Mouse (Mus musculus): ENCODE measurements around the gene Il1rl2.

The Il1rl2 gene

DNA sequence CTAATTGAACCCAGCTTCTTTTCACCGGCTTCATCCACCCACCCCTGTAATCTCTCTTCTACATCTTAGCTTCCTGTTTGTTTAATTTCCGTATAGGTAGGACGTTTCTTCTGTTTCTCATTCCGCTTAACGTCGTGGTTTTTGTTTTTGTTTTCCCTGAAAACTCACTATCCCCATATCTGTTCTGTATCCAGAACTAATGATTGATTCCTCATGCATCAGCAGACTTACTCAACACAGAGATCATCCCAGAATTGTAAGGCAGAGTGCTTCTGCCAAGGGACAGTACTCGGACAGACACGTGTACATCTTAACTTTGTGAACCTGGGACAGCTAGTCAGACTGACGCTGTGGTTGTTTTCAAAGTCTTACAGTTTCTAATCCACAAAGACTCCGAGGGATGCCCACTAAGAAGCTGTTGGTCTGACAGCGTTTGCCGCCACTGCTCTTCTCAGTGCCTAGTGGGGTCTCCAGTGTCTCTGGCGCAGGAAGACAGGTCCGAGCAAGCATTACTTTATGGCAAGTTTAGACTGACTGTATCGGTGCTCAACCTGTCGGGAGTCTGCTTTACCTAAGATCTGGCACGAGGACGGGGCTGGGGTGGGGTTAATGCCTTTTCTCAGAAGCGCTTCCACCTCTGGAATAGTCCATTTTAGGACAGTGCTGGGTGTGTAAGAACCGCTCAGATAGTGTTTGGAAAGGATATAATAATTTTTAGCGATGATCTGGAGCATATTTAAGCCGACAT is 719 bp downstream of the Il1rl2 start:
- no peak for DNase-seq (ENCODE audit: low spot score in 2 of 2)

GRCm38 (mm10) chr1:40325711-40326327 is 1.4 kb downstream of the Il1rl2 start:
- no peak for DNase-seq (ENCODE audit: low spot score in 2 of 2)

- DNase-seq (ENCODE audit: low spot score in 2 of 2) = no peak
Observed at GRCm38 (mm10) chr1:40327604-40328003, 3.2 kb downstream of the Il1rl2 start.

- DNase-seq (ENCODE audit: low spot score in 2 of 2) = no peak
Observed at GRCm38 (mm10) chr1:40329526-40329925, 5.1 kb downstream of the Il1rl2 start.

- DNase-seq (ENCODE audit: low spot score in 2 of 2) = no peak
Observed at GRCm38 (mm10) chr1:40330181-40330580, 5.8 kb downstream of the Il1rl2 start.

GRCm38 (mm10) chr1:40339346-40339745 is 14.9 kb downstream of the Il1rl2 start:
- DNase-seq (ENCODE audit: low spot score in 2 of 2) = no peak

DNA sequence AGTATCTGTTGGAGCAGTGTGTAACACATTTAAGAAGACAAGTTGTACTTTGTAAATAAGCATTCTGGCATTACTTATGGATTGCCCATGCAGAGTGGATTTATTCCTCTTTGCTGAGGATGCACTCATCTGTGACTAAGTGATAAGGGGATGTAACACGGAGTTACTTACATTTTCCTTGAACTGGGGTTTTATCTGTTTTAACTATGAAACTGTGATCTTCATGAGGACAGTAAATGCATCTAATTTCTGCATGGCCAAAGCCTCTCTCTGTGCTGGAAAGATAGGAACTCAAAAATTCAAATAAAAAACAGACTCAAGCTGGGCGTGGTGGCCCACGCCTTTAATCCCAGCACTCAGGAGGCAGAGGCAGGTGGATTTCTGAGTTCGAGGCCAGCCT is 15.7 kb downstream of the Il1rl2 start:
- DNase-seq (ENCODE audit: low spot score in 2 of 2) = no peak

DNA sequence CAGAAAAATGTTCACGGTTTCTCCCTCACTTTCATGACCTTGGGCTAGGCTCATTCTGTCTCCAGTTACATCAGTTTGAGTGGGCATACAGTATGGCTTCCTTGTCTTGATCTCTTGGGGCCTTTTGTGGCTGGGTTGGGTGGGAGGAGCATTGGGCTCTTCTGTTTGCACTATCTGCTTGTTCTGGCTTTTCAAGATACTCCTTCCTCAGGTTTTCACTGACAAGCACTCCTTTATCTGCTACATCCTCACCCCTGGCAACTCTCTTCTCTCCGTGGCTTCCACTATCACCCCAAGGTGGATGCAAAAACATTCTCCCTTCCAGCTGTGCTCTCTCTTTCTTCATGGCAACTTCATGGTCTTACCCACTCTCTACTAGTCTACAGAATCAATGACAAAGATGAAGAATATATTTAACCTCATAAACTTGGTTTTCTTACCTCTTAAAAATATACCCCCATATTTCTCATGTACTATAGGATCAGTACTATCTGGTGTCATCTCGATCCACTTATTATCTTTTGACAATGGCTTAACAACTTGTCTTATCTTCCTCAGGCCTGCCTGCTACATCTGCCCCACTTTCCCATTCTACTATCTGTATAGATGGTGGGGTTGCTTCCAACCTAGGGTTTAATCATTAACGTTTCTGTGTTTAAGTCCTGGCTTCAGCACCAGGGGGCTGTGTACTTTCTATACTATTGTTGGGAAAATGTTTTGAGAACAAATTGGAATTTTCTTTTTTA is 27.9 kb downstream of the Il1rl2 start:
- DNase-seq (ENCODE audit: low spot score in 2 of 2) = no peak

DNA sequence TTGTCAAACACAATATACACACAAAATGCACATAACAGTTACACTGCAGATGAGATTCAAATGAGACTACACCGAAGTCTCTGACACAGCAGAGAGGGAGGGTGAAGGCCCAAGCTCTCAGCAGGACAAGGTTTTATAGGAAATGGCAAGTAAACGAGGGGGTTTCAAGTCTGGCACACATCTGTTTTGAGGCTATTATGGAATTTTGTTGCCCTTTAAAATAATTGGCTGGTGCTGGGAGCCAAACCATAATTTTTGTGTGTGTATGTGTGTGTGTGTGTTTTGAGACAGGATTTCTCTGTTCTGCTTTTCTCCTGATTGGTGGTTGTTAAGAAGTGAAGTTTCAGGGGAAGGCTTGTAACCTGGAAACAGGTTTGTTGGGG is 28.5 kb downstream of the Il1rl2 start:
- no peak for DNase-seq (ENCODE audit: low spot score in 2 of 2)

DNA sequence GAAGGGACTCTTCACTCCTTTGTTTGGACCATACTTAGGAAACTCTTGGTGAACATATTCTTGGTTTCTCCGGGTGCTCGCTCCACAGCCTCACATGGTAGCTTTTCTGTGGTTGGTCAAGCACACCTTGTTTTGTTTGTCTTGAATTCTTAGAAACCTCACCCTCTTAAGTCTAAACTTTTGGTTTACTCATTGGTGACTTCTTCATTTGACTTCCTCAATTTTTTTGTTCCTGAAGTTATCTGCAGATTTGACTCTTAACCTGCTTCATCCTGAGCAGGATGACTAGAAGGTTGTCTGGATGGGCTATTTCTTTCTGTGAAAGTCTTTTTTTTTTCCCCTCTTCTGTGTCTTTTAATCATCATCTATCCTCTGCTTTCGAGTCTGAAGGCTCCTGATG is 30.3 kb downstream of the Il1rl2 start:
- DNase-seq (ENCODE audit: low spot score in 2 of 2) = peak in 1 of 2 experiments; percentile 40

GRCm38 (mm10) chr1:40355431-40355843 is 31.0 kb downstream of the Il1rl2 start:
- DNase-seq (ENCODE audit: low spot score in 2 of 2) = no peak

DNA sequence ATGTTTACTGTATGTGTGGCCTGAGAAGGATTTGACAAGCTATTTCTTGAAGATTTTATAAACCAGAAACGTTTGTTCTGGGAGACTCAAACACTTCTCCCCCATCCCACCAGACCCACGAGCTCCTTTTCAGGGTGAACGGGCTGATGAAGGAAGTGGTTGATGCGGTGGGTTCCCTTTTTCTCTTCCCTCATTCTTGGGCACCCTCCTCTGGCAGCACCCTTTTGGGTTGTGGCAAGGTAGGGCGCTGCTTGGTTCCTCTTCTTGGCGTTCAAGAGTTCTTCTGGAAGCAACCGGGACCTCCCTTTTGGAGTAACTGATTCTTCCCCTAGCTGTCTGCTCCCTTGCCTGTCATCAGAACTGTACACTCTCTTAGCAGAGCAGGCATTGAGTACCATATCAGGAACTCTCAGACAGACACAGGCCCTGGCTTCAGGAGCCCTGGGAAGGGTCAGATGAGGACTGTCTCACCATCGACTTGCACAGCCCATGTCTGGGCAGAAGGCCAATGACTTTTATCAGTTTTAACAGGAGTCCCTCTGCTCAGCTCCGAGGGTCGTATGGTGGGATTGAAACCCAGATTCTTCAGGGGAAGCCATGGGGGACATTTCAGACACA is 31.6 kb downstream of the Il1rl2 start:
- no peak for DNase-seq (ENCODE audit: low spot score in 2 of 2)

GRCm38 (mm10) chr1:40357921-40358320 is 33.5 kb downstream of the Il1rl2 start:
- no peak for DNase-seq (ENCODE audit: low spot score in 2 of 2)

DNA sequence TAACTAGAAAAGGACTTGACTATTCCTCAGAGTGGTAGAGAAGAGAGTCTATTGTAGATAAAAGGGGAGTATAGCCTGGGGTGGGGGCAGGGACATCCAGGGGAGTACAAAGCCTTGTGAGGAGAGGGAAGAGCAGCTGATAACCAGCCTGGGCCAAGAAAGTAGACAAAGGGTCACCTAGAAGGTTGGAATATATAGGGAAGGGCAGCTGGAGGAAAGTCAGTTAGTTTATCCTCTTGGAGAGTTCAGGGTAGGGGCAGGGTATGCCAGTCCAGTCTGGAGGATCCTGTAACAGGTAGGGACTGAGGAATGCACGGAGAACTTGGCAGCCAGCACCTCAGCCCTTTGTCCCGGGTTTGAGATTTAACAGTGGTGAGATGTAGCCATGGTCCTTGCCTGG is 33.9 kb downstream of the Il1rl2 start:
- DNase-seq (ENCODE audit: low spot score in 2 of 2) = peak in 1 of 2 experiments; percentile 41

GRCm38 (mm10) chr1:40358771-40359181 is 34.4 kb downstream of the Il1rl2 start:
- DNase-seq (ENCODE audit: low spot score in 2 of 2) = peak in 1 of 2 experiments; percentile 54

DNA sequence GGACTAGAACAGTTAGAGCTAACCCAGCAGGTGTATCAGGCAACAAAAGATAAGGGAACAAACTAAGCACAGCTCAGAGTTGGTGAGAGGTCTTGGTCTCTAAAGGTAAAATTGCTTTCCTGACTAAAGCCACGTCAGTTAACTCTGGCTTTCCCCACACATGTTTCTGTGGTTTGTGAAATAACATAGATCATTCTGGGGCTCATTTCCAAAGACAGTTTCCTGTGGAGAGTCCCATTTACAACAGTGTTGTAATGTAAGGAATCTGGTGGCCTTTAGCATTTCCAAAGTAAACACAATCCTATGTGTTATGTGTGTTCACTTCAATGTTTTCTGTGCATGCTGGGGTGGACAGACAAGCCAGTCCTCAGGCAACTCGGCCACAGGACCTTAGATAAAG is 35.3 kb downstream of the Il1rl2 start:
- no peak for DNase-seq (ENCODE audit: low spot score in 2 of 2)

- DNase-seq (ENCODE audit: low spot score in 2 of 2) = no peak
Observed at GRCm38 (mm10) chr1:40360969-40361368, 36.6 kb downstream of the Il1rl2 start.

GRCm38 (mm10) chr1:40361596-40361995 is 37.2 kb downstream of the Il1rl2 start:
- no peak for DNase-seq (ENCODE audit: low spot score in 2 of 2)

GRCm38 (mm10) chr1:40362784-40363183 is 38.4 kb downstream of the Il1rl2 start:
- no peak for DNase-seq (ENCODE audit: low spot score in 2 of 2)

GRCm38 (mm10) chr1:40372951-40373350 is 48.5 kb downstream of the Il1rl2 start:
- no peak for DNase-seq (ENCODE audit: low spot score in 2 of 2)

GRCm38 (mm10) chr1:40375148-40375547 is 50.7 kb downstream of the Il1rl2 start:
- DNase-seq (ENCODE audit: low spot score in 2 of 2) = no peak

DNA sequence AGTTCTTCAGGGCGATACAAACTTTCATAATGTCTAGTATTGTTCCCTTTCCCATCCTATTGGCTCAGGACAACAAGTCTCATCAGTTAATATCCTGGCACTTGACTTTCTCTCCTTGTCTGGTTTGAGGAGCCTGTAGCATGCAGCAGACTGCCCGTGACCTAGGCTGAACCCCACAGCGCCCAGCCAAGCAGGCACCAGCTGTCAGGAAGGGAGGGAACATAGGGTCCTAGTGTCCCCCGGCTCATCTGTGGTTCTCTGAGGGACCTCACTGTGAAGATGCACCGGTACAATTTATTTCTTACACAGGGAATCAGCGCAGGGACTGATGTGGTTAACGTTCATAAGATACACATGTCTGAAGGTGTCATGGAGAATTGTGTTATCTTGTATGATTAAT is 52.3 kb downstream of the Il1rl2 start:
- DNase-seq (ENCODE audit: low spot score in 2 of 2) = no peak
